Mouse (Mus musculus) midbrain, embryonic 12.5 days (tissue): ENCODE results near the gene Dnajb11. TPM values are rescaled to one million over a fixed set of nuclear protein-coding genes. Genes with fewer than 3 reads are reported as not detected.

Source experiments
- ATAC-seq: fragments of 200-750 bp; cut with Nextera tagmentation; 2 replicates; pipeline ENCODE4 v1.8.0; 2017; ENCODE audit warnings: low read depth, moderate TSS enrichment, moderate library complexity; ENCODE audit not compliant: low FRiP score
- H3K27ac ChIP-seq: fragments of 300-500 bp; sonication (generic); replicated peaks from 2 replicates; pipeline ENCODE4 v1.5.1; 2016; ENCODE audit warnings: mild to moderate bottlenecking
- H3K27me3 ChIP-seq: fragments of 300-500 bp; sonication (generic); 2 replicates; pipeline ENCODE4 v1.6.1; 2016; ENCODE audit warnings: mild to moderate bottlenecking
- H3K36me3 ChIP-seq: fragments of 300-500 bp; sonication (generic); 2 replicates; pipeline ENCODE4 v1.6.1; 2016
- H3K4me1 ChIP-seq: fragments of 300-500 bp; sonication (generic); 2 replicates; pipeline ENCODE4 v1.6.1; 2016
- H3K4me2 ChIP-seq: fragments of 300-500 bp; sonication (generic); replicated peaks from 2 replicates; pipeline ENCODE4 v1.6.1; 2016; ENCODE audit warnings: mild to moderate bottlenecking, moderate library complexity
- H3K4me3 ChIP-seq: fragments of 300-500 bp; sonication (generic); 2 replicates; pipeline ENCODE4 v1.5.1; 2016; ENCODE audit warnings: mild to moderate bottlenecking
- H3K9ac ChIP-seq: fragments of 300-500 bp; sonication (generic); replicated peaks from 2 replicates; pipeline ENCODE4 v1.6.1; 2016; ENCODE audit warnings: mild to moderate bottlenecking, moderate library complexity
- H3K9me3 ChIP-seq: fragments of 300-500 bp; sonication (generic); 2 replicates; pipeline ENCODE4 v1.6.1; 2016; ENCODE audit warnings: mild to moderate bottlenecking
- WGBS: fragments of 180-500 bp; shearing (Covaris S2); methylation state at CpG from one replicate; pipeline ENCODE4 v1.1.7; 2016; 5-methylcytosine and 5-hydroxymethylcytosine counted together
- polyA plus RNA-seq: library from polyadenylated mRNA; unstranded; fragments of >200 nt; fragmentation: Nextera tagmentation; extraction: Ambion mirVana; gene quantifications from 2 replicates; pipeline ENCODE4 v1.2.1, GENCODE M21; 2016

Gene Dnajb11
- polyA plus RNA-seq, 1 experiment from 2014 or later: 94.1 TPM

- Histone ChIP-seq H3K9me3 (no peaks in the 10 kb centered on the region), H3K4me3 (no peak overlapping the region), H3K4me1 (no peaks in the 10 kb centered on the region), H3K27me3 (no peaks in the 10 kb centered on the region), H3K4me2 (no peak overlapping the region), H3K27ac (no peak overlapping the region), H3K9ac (no peak overlapping the region), H3K36me3 (no peaks in the 10 kb centered on the region)
- no peak for ATAC-seq
- WGBS: 80% methylated on average over 3 of the region's 3 CpGs
Observed at GRCm38 (mm10) chr16:22911986-22912385, 54.3 kb downstream of the Dnajb11 start.

- H3K27me3 ChIP-seq: no peaks in the 10 kb centered on the region
- ATAC-seq: no peak
- WGBS: 86% methylated on average over 6 of the region's 6 CpGs
- H3K4me1 ChIP-seq: no peaks in the 10 kb centered on the region
- H3K4me3 ChIP-seq: no peak overlapping the region
- no peak overlapping the region for H3K9ac ChIP-seq
- no peaks in the 10 kb centered on the region for H3K36me3 ChIP-seq
- H3K9me3 ChIP-seq: no peaks in the 10 kb centered on the region
- no peak overlapping the region for H3K4me2 ChIP-seq
- H3K27ac ChIP-seq: no peak overlapping the region
Observed at GRCm38 (mm10) chr16:22912886-22913285, 55.2 kb downstream of the Dnajb11 start.

- no peak overlapping the region for H3K4me2 ChIP-seq
- H3K4me3 ChIP-seq: no peak overlapping the region
- no peaks in the 10 kb centered on the region for H3K4me1 ChIP-seq
- H3K9ac ChIP-seq: no peak overlapping the region
- H3K36me3 ChIP-seq: no peaks in the 10 kb centered on the region
- no peaks in the 10 kb centered on the region for H3K9me3 ChIP-seq
- H3K27me3 ChIP-seq: no peaks in the 10 kb centered on the region
- ATAC-seq: no peak
- no peak overlapping the region for H3K27ac ChIP-seq
Observed at GRCm38 (mm10) chr16:22914276-22914675, 56.6 kb downstream of the Dnajb11 start.

GRCm38 (mm10) chr16:22918034-22918433, 60.4 kb downstream of the Dnajb11 start, which contains the start of gene Fetub:
Gene Fetub, plus strand, starts transcription at chr16:22918334.
- Histone ChIP-seq H3K9ac (no peak within 1 kb of the TSS), H3K27ac (no peak within 1 kb of the TSS), H3K9me3 (no peaks in the 10 kb centered on the region), H3K4me1 (no peaks in the 10 kb centered on the region), H3K36me3 (no peaks in the 10 kb centered on the region), H3K4me3 (no peak within 1 kb of the TSS), H3K27me3 (no peaks in the 10 kb centered on the region), H3K4me2 (no peak within 1 kb of the TSS)
- no peak for ATAC-seq
- 93% methylated on average over 5 of the region's 5 CpGs for WGBS

- Histone ChIP-seq H3K9ac (no peak overlapping the region), H3K9me3 (no peaks in the 10 kb centered on the region), H3K4me3 (no peak overlapping the region), H3K36me3 (no peaks in the 10 kb centered on the region), H3K4me2 (no peak overlapping the region), H3K4me1 (no peaks in the 10 kb centered on the region), H3K27ac (no peak overlapping the region), H3K27me3 (no peaks in the 10 kb centered on the region)
- no peak for ATAC-seq
- WGBS: 72% methylated on average over 15 of the region's 15 CpGs
Observed at GRCm38 (mm10) chr16:22918664-22919312, 61.1 kb downstream of the Dnajb11 start.

GRCm38 (mm10) chr16:22919971-22920854, 62.6 kb downstream of the Dnajb11 start:
- Histone ChIP-seq H3K4me3 (no peak overlapping the region), H3K4me2 (no peak overlapping the region), H3K9ac (no peak overlapping the region), H3K27me3 (no peaks in the 10 kb centered on the region), H3K36me3 (no peaks in the 10 kb centered on the region), H3K27ac (no peak overlapping the region), H3K9me3 (no peaks in the 10 kb centered on the region), H3K4me1 (no peaks in the 10 kb centered on the region)
- 73% methylated on average over 18 of the region's 18 CpGs for WGBS
- no peak for ATAC-seq

- 97% methylated on average over 5 of the region's 5 CpGs for WGBS
- H3K36me3 ChIP-seq: no peaks in the 10 kb centered on the region
- H3K4me3 ChIP-seq: no peak overlapping the region
Observed at GRCm38 (mm10) chr16:22921761-22922160, 64.1 kb downstream of the Dnajb11 start.

GRCm38 (mm10) chr16:22922433-22922832, 64.8 kb downstream of the Dnajb11 start:
- H3K9ac ChIP-seq: no peak overlapping the region
- no peaks in the 10 kb centered on the region for H3K36me3 ChIP-seq
- no peak overlapping the region for H3K27ac ChIP-seq
- H3K9me3 ChIP-seq: no peaks in the 10 kb centered on the region
- 84% methylated on average over 4 of the region's 4 CpGs for WGBS
- H3K4me3 ChIP-seq: no peak overlapping the region
- H3K4me2 ChIP-seq: no peak overlapping the region
- H3K4me1 ChIP-seq: no peaks in the 10 kb centered on the region
- ATAC-seq: no peak
- H3K27me3 ChIP-seq: no peaks in the 10 kb centered on the region

More at GRCm38 (mm10) chr16:22921761-22922160, 64.1 kb downstream of the Dnajb11 start:
- H3K27ac ChIP-seq: no peak overlapping the region
- H3K4me2 ChIP-seq: no peak overlapping the region
- no peaks in the 10 kb centered on the region for H3K9me3 ChIP-seq
- H3K4me1 ChIP-seq: no peaks in the 10 kb centered on the region
- H3K27me3 ChIP-seq: no peaks in the 10 kb centered on the region
- ATAC-seq: no peak
- H3K9ac ChIP-seq: no peak overlapping the region

Other genes with a start within 250 kb of the Dnajb11 start
- 0.17 TPM in 1 of 2 replicates, not detected in the other for gene Dgkg, start 200.6 kb upstream of the Dnajb11 start, polyA plus RNA-seq
- gene Crygs, start 46.3 kb upstream of the Dnajb11 start, polyA plus RNA-seq: not detected in 2 replicates
- gene Tbccd1, start 176 bp upstream of the Dnajb11 start, polyA plus RNA-seq: 31.4 and 34.0 TPM in 2 replicates
- not detected in 2 replicates for gene Ahsg, start 33.4 kb downstream of the Dnajb11 start, polyA plus RNA-seq
- not detected in 2 replicates for gene Fetub, start 60.5 kb downstream of the Dnajb11 start, polyA plus RNA-seq
- 0.17 TPM in 1 of 2 replicates, not detected in the other for gene Hrg, start 93.2 kb downstream of the Dnajb11 start, polyA plus RNA-seq
- gene Kng2, start 171.6 kb downstream of the Dnajb11 start, polyA plus RNA-seq: not detected in 2 replicates
- 0.26 TPM in 1 of 2 replicates, not detected in the other for gene Kng1, start 200.0 kb downstream of the Dnajb11 start, polyA plus RNA-seq
- gene Eif4a2, start 249.6 kb downstream of the Dnajb11 start, polyA plus RNA-seq: 208 and 213 TPM in 2 replicates